Mouse (Mus musculus) heart, embryonic 15.5 days (tissue): ENCODE data around the gene Lin52. TPM values are rescaled to one million over a fixed set of nuclear protein-coding genes. Genes with fewer than 3 reads are reported as not detected.

Source experiments
- ATAC-seq: fragments of 200-750 bp; cut with Nextera tagmentation; replicated peaks from 2 replicates; pipeline ENCODE4 v1.8.0; 2017; ENCODE audit warnings: low read depth, moderate TSS enrichment; ENCODE audit not compliant: insufficient number of reproducible peaks, insufficient read depth, low FRiP score
- H3K27ac ChIP-seq: fragments of 300-500 bp; sonication (generic); 2 replicates; pipeline ENCODE4 v1.5.1; 2015; ENCODE audit warnings: mild to moderate bottlenecking, inconsistent platforms
- H3K27me3 ChIP-seq: fragments of 300-500 bp; sonication (generic); 2 replicates; pipeline ENCODE4 v1.6.1; 2015; ENCODE audit warnings: inconsistent platforms
- H3K36me3 ChIP-seq: fragments of 300-500 bp; sonication (generic); 2 replicates; pipeline ENCODE4 v1.6.1; 2015; ENCODE audit warnings: mild to moderate bottlenecking, inconsistent platforms
- H3K4me1 ChIP-seq: fragments of 300-500 bp; sonication (generic); replicated peaks from 2 replicates; pipeline ENCODE4 v1.6.1; 2015; ENCODE audit warnings: inconsistent platforms
- H3K4me2 ChIP-seq: fragments of 300-500 bp; sonication (generic); 2 replicates; pipeline ENCODE4 v1.6.1; 2015; ENCODE audit warnings: inconsistent platforms, mild to moderate bottlenecking, moderate library complexity
- H3K4me3 ChIP-seq: fragments of 300-500 bp; sonication (generic); 2 replicates; pipeline ENCODE4 v1.5.1; 2015; ENCODE audit warnings: mild to moderate bottlenecking, inconsistent platforms
- H3K9ac ChIP-seq: fragments of 300-500 bp; sonication (generic); 2 replicates; pipeline ENCODE4 v1.6.1; 2015; ENCODE audit warnings: mild to moderate bottlenecking, inconsistent platforms
- H3K9me3 ChIP-seq: fragments of 300-500 bp; sonication (generic); replicated peaks from 2 replicates; pipeline ENCODE4 v1.6.1; 2016; ENCODE audit warnings: inconsistent platforms
- WGBS: fragments of 180-500 bp; shearing (Covaris S2); methylation state at CpG from one replicate; pipeline ENCODE4 v1.1.7; 2015; ENCODE audit warnings: mixed read lengths; 5-methylcytosine and 5-hydroxymethylcytosine counted together
- polyA plus RNA-seq: library from polyadenylated mRNA; unstranded; fragments of >200 nt; fragmentation: Nextera tagmentation; extraction: Ambion mirVana; gene quantifications from 2 replicates; pipeline ENCODE4 v1.2.1, GENCODE M21; 2015

Gene Lin52
- polyA plus RNA-seq, 1 experiment from 2014 or later, result 13.3 TPM

DNA sequence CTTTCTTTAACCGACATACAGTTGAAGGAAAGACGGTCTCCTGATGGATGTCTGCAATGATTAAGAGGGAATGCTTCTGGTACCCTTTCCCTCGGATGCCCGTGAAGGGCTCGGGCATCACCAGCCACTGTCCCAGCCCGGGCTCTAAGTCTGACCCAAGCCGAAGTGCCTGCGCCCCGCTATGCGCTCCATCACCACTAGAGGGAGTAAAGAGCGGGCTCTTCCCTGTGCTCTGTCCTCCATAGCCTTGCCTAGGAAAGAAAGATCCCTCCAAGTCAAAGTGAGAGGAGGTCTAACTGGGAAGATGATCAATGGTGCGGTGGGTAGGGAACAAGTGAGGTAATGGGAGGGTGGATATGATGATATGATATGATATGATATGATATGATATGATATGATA is 94.8 kb downstream of the Lin52 start:
- Histone ChIP-seq H3K9me3 (no peaks in the 10 kb centered on the region), H3K4me2 (no peak overlapping the region), H3K4me3 (no peak overlapping the region), H3K27me3 (peaks cover 2% of the 10 kb centered on the region; the same call in 1 of the 2 replicates), H3K9ac (no peak overlapping the region), H3K36me3 (no peaks in the 10 kb centered on the region), H3K4me1 (no peaks in the 10 kb centered on the region), H3K27ac (no peak overlapping the region)
- 4% methylated on average over 12 of the region's 12 CpGs for WGBS
- 0 out of 2 replicates have a peak, but pooled peaks have one; percentile 37 for ATAC-seq

GRCm38 (mm10) chr12:84546577-84547085 is 95.4 kb downstream of the Lin52 start:
- Histone ChIP-seq H3K9ac (no peak overlapping the region), H3K9me3 (no peaks in the 10 kb centered on the region), H3K36me3 (no peaks in the 10 kb centered on the region), H3K27ac (no peak overlapping the region), H3K4me1 (no peaks in the 10 kb centered on the region), H3K4me2 (no peak overlapping the region), H3K4me3 (no peak overlapping the region), H3K27me3 (peaks cover 2% of the 10 kb centered on the region; the same call in 1 of the 2 replicates)
- 57% methylated on average over 2 of the region's 2 CpGs for WGBS
- ATAC-seq, result no peak

GRCm38 (mm10) chr12:84548251-84548650 is 97.0 kb downstream of the Lin52 start:
- no peak overlapping the region for H3K4me2 ChIP-seq
- H3K27ac ChIP-seq, result no peak overlapping the region
- no peak overlapping the region for H3K4me3 ChIP-seq
- no peaks in the 10 kb centered on the region for H3K9me3 ChIP-seq
- H3K27me3 ChIP-seq, result peaks cover 2% of the 10 kb centered on the region; the same call in 1 of the 2 replicates
- no peak overlapping the region for H3K9ac ChIP-seq
- WGBS, result 50% methylated on average over 8 of the region's 8 CpGs
- no peaks in the 10 kb centered on the region for H3K36me3 ChIP-seq
- H3K4me1 ChIP-seq, result no peaks in the 10 kb centered on the region
- no peak for ATAC-seq

DNA sequence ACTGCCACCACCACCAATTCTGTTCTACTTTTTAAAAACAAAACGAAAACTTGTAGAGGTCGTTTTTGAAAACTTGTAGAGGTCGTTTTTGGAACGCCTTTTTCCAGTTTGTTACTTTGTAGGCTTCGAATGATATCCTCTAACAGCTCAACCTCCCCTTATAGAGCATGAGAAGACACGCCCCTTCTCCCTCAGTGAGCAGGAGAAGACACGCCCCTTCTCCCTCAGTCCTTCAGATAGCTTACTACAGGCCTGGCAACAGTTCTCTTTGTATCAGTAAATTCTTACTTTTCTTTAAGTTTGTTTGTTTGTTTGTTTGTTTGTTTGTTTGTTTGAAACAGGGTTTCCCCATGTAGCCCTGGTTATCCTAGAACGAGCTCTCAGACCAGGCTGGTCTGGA is 104.0 kb downstream of the Lin52 start:
- H3K27me3 ChIP-seq, result no peaks in the 10 kb centered on the region
- no peaks in the 10 kb centered on the region for H3K9me3 ChIP-seq
- no peak overlapping the region for H3K4me2 ChIP-seq
- H3K4me1 ChIP-seq, result no peaks in the 10 kb centered on the region
- 52% methylated on average over 8 of the region's 8 CpGs for WGBS
- no peak overlapping the region for H3K27ac ChIP-seq
- no peak overlapping the region for H3K4me3 ChIP-seq
- H3K36me3 ChIP-seq, result no peaks in the 10 kb centered on the region
- ATAC-seq, result no peak
- H3K9ac ChIP-seq, result no peak overlapping the region

DNA sequence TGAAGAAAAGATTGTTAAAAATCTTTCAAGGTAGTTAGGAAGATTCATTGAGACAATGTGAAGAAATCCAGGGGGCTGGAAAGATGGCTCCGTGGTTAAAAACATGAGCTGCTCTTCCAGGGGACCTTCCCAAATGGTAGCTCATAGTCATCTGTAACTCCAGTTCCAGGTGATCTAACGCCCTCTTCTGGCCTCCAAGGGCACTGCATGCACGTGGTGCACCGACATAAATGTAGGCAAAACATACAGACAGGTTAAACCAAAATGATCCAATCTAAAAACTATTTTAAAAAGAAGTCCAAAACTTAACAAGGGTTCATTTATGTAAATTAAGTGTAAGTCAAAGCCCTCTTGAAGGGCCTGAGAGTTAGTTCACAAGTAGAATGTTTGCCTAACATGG is 111.3 kb downstream of the Lin52 start:
- Histone ChIP-seq H3K4me1 (no peaks in the 10 kb centered on the region), H3K9me3 (no peaks in the 10 kb centered on the region), H3K36me3 (no peaks in the 10 kb centered on the region), H3K27me3 (peaks cover 13% of the 10 kb centered on the region), H3K4me3 (no peak overlapping the region), H3K9ac (no peak overlapping the region), H3K4me2 (no peak overlapping the region), H3K27ac (no peak overlapping the region)
- 50% methylated on average over 4 of the region's 4 CpGs for WGBS
- ATAC-seq, result no peak

GRCm38 (mm10) chr12:84567576-84567975 is 116.4 kb downstream of the Lin52 start:
- no peak for ATAC-seq
- Histone ChIP-seq H3K9ac (no peak overlapping the region), H3K27ac (no peak overlapping the region), H3K4me1 (peaks cover 28% of the 10 kb centered on the region), H3K4me2 (no peak overlapping the region), H3K36me3 (no peaks in the 10 kb centered on the region), H3K9me3 (no peaks in the 10 kb centered on the region), H3K27me3 (peaks cover 63% of the 10 kb centered on the region), H3K4me3 (no peak overlapping the region)
- 70% methylated on average over 6 of the region's 6 CpGs for WGBS

- Histone ChIP-seq H3K9ac (no peak within 1 kb of the TSS), H3K27ac (no peak within 1 kb of the TSS), H3K9me3 (no peaks in the 10 kb centered on the region), H3K27me3 (peaks cover 74% of the 10 kb centered on the region), H3K36me3 (no peaks in the 10 kb centered on the region), H3K4me1 (peaks cover 28% of the 10 kb centered on the region), H3K4me3 (peak within 1 kb of the TSS; percentile 33), H3K4me2 (peak within 1 kb of the TSS; percentile 46)
- no peak; the same call in 1 of the 2 replicates for ATAC-seq
- WGBS, result 3% methylated on average over 25 of the region's 25 CpGs
These were observed 118.2 kb downstream of the Lin52 start, which contains the start of gene Vsx2 for GRCm38 (mm10) chr12:84569336-84569970. TSS of gene Vsx2 (plus strand) at chr12:84569762.

GRCm38 (mm10) chr12:84569976-84570693 is 118.9 kb downstream of the Lin52 start:
- no peak overlapping the region for H3K9ac ChIP-seq
- H3K4me2 ChIP-seq, result peak overlapping the region; percentile 46
- H3K9me3 ChIP-seq, result no peaks in the 10 kb centered on the region

DNA sequence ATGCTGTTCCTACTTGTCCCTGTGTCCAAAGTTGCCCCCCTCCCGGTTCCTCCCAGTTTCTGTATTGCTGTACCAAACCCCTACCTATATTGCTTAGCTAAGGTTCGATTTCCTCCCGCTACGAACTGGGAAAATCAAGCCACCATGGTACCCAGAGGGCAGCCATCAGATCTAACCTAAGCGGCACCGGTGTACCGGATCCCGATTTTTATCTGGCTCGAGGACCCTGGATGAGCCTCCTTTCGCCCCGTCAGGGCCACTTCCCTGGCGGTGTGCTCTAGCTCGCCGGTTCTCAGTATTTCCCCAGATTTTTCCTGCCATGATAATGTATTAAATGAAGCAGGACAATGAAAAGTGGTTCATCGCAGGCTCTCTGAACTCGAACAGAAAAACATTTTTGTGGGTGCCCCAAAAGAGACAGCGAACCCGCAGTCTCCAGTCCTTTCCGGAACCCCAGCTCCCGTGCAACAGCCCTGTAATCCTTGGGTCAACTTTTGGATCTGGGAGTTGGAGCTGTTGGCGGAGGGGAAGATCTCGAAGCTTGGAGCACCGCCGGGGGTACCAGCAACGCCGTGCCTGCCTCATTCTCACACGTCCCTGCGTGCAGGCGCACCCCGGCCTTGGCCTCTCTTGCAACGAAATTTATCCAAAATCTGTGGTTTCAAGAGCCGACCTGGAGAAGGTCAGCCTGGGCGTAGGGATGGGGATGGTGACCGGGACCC is 119.6 kb downstream of the Lin52 start:
- ATAC-seq, result no peak
- no peak overlapping the region for H3K27ac ChIP-seq
- 3% methylated on average over 34 of the region's 34 CpGs for WGBS
- H3K4me3 ChIP-seq, result peak overlapping the region; percentile 9; the same call in 1 of the 2 replicates
- peaks cover 87% of the 10 kb centered on the region for H3K27me3 ChIP-seq
- peak overlapping the region; percentile 46; the same call in 1 of the 2 replicates for H3K4me2 ChIP-seq
- H3K4me1 ChIP-seq, result peaks cover 28% of the 10 kb centered on the region
- no peaks in the 10 kb centered on the region for H3K36me3 ChIP-seq
- no peaks in the 10 kb centered on the region for H3K9me3 ChIP-seq
- H3K9ac ChIP-seq, result no peak overlapping the region

More at GRCm38 (mm10) chr12:84569976-84570693, 118.9 kb downstream of the Lin52 start:
- Histone ChIP-seq H3K4me3 (peak overlapping the region; percentile 33), H3K27me3 (peaks cover 81% of the 10 kb centered on the region), H3K4me1 (peaks cover 28% of the 10 kb centered on the region), H3K27ac (no peak overlapping the region), H3K36me3 (no peaks in the 10 kb centered on the region)
- WGBS, result 3% methylated on average over 40 of the region's 40 CpGs
- no peak for ATAC-seq

DNA sequence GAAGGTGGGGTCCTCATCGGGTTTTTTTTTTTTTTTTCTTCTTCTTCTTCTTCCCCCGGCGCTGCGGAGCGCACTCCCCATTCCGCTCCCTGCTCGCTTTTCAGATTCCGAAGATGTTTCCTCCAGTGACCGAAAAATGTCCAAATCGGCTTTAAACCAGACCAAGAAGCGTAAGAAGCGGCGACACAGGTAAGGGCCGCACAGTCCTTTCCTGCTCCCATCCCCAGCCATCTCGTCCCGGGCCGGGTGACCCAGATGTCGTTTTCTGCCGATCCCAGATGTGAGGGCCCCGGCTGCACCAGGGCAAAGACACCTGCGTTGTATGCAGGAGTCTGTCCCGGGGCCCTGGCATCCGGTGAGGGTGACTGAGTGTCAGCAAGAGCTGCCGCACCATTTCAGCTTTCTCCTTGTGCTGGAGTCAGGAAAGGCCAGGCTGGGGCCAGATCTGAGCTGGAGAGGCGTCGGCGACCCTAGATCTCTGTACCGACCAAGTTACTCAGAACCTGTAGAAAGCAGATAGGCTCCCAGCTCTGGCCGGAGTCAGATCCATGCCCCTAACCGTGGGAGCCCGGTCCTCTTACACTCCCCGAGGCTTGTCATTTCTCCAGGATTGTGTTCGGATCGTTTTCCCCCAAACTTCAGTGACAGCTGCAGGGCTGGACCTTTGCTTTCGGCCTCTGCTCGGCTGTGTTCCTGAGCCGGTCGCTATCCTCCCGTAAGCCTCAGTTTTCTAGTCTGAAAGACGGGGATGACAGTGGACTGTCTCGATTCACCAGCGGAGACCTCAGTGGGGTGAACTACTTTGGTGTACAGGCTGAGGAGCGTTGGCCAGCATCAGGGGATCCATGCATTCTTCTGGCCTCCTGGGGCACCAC is 120.5 kb downstream of the Lin52 start:
- Histone ChIP-seq H3K9me3 (no peaks in the 10 kb centered on the region), H3K9ac (no peak overlapping the region), H3K4me3 (peak overlapping the region; percentile 9), H3K27me3 (peaks cover 94% of the 10 kb centered on the region), H3K4me1 (peaks cover 28% of the 10 kb centered on the region), H3K27ac (no peak overlapping the region), H3K36me3 (no peaks in the 10 kb centered on the region), H3K4me2 (0 out of 2 replicates have a peak overlapping the region, but pooled peaks have one; percentile 5)
- WGBS, result 2% methylated on average over 43 of the region's 43 CpGs
- ATAC-seq, result 0 out of 2 replicates have a peak, but pooled peaks have one; percentile 22
